Mouse (Mus musculus): ENCODE data around the gene Cnnm2.

Gene Cnnm2

DNA sequence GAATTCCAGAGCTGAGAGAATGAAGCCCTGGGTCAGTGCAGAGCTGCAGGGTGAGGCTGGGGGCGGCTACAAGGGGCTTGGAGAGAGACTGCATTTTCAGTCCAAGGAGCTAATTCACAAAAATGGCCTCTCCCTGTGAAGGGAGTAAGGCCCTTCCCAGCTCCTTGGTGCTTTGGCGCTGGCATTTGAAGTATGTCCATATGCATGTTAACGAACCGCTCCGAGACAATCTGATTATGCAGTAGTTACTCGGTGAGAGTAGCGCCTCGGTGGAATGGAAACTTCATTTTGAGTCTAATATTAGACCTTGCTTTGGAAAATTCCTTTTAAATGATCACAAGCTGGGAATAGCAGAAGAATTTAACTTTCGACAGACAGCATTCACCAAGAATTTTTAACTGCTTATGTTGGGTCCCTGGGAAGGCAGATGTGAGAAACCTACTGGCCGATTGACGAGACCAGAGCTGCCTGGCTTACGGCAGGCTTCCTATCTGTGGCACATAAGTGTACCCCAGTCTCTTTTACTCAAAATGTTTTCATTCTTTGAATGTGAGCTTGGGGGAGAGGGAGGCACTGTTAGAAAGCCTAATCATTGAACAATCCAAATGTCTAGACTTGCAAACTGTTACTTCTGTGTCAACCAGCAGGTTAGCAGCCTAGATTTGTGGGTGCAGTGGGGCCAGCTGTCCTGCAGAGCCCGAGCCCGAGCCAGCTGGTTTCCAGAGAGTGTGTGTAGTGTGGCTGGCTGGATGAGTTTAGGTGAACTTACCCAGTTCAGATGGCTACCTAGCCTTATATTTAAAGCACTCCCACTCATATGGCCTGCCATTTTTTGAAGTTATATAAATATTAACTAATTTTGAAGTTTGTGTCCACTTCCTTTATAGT is 87.2 kb downstream of the Cnnm2 start:
- peak; percentile 43 for DNase-seq

DNA sequence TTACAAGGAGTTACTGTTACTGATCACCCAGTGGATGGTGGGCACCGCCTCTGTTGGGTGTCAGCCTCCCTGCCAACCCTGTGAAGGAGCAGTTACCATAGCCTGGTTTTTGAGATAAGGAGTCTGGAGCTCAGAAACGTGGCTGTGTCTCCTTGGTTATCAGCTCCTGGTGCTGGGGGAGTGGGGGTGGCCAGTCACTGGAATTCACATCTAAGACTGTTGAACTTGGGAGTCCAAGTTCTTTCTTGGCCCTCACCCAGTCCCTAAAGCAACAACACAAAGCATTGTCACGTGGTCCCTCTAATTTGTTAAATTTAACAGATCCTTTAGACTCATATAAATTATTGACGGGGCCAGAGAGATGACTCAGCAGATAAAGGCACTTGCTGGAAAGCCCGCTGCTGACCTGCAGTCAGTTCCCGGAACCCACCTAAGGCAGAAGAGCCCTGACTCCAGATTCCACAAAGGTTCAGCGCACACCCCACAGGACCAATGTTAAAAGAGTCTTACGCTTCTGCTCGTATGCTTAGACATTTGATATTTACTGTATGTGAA is 88.1 kb downstream of the Cnnm2 start:
- peak; percentile 56 for DNase-seq

DNA sequence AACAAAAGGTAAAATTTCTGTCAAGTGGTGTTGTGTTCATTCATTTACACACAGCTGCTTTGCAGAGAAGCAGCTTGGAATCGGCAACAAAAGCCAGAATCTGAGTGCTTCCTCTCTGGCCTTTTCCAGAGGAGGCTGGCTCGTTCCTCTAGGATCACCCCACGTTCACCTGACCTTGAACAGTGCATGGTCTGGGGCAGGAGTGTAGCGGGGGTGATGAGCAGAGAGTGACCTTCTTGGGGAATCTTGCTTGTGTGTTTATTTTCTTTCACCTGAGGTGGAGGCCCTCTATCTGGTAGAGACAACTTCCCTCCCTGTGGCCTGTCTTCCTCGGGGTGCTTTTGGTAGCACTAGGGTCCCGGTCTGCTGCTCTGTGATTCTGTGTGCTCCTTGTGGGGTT is 94.8 kb downstream of the Cnnm2 start:
- DNase-seq = no peak

DNA sequence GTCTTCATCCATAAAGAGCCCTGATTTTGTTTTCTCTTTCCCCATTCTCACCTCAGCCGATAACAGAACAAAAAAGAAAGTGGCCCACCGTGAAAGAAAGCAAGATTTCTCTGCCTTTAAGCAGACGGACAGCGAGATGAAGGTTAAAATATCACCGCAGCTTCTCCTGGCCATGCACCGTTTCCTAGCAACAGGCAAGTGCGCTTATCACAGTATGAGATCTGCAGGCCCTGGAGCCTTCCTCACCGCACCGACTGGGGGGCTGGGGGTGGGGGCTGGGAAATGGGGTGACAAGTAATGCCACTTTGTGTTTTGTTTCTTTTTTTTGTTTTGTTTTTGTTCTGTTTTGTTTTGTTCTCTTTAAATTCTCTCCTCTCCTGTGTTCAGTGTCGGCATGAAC is 95.4 kb downstream of the Cnnm2 start:
- DNase-seq = no peak

DNA sequence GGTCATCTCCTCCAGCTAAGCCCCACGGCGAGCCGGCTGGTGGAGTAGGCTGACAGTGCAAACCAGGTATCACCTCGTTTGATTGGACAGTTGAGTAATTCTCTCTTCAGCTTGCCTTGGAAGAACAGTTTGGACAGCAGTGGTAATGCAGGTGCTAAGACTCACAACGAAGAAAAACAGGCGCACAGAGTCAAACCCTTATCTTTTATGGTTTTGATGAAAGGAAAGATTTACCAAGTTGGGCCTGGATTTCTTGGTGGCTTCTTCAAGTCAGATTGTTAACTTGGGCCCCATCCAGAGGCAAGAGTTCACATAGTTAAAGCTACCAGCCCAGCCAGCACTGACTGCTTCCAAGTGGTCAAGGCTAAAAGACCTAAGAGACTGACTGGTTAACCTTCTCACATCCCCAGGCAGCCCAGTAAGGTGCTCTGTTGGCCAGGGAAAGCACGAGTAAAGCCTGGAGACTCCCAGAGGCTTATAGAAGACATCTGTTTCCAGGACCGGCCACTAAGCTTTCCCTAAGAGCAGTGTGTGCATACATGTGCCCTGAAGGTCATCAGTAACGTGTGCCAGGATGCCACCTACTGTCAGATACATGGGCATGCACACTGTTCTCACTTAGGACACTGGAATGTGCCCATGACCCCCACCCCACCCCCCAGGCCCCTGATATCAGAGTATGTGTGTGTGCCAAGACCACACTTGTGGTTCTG is 96.0 kb downstream of the Cnnm2 start:
- DNase-seq = peak; percentile 41

DNA sequence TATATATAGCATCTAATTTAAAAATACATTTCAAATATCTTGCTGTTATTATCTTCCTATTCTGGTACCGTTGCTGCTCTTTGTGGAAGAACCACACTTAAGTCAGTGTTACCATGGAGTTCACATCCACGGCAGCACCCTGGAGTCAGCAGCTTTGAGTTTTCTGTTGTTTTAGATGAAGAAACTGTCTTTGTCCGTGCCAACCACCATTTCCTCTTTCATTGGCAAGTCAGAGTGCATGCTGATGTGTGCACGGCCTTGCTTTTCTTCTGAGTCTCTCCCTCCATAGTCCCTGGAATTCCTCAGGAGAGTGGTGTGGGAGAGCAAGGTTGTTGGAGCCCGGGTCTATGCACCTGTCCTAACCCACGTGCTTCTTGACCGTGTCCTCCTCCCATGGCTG is 96.8 kb downstream of the Cnnm2 start:
- DNase-seq = no peak

DNA sequence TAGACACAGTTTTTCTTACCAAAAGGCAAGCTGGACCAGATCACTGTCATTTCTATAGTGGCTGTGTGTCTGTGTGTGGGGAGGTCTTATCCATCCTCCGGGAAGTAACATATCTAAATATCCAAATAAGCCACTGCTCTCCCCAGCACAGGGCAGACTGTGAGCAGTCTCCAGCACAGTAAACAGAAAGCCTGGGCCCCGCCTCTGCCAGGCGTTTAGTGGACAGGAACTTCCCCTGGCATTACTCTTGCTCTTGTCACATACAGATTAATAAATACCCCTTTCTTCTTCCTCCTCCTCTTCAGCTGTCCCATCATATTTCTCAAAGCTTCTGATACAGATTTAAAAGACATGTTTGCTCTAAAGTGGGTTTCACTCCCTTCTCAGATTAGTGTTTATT is 101.2 kb downstream of the Cnnm2 start:
- DNase-seq = no peak

DNA sequence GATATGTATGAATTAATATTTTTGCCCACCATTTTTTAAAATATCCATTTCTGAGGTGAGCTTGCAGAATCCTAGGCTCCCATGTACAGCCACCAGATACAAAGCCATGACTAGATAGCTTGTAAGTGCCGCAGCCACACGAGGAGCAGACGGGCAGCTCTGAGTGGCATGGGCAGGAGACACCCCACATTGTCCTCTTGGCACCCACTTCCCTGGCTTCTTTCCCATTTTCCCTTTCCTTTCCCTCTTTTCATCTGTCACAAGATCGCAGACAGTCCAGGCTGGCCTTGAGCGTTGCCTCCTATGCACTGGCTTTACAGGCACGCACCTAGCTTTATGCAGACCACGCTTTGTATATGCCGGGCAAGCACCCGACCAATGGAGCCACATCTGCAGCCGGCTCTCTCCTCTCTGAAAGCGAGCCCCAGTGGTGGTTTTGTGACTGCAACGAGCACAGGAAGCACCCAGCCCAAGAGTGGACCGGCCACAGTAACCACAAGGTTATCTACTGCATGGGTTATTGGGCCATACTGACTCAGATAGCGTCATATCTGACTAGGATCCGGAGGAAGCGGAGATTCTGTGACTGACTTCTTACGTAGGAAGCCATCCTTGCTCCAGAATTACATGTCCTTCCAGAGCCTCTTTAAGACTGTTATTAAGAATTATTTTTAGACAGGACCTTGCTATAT is 102.0 kb downstream of the Cnnm2 start:
- DNase-seq = no peak

DNA sequence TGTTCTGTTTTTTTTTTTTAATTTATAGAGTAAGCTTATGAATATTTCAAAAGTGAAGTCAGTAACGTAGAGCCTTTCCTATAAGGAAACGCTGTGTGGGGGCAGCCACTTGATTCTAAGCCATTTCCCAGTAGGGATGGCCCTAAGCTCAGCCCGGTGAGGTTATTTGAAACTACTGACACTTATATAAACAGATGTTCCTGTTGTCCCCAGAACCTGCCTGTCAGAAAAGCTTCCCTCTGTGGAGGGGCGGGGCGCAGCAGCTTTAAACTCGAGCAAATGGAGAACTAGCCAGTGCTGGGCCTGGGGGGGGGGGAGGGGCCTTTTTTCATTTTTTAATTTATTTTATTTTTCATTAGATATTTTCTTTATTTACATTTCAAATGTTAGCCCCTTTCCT is 102.7 kb downstream of the Cnnm2 start:
- DNase-seq = no peak

DNA sequence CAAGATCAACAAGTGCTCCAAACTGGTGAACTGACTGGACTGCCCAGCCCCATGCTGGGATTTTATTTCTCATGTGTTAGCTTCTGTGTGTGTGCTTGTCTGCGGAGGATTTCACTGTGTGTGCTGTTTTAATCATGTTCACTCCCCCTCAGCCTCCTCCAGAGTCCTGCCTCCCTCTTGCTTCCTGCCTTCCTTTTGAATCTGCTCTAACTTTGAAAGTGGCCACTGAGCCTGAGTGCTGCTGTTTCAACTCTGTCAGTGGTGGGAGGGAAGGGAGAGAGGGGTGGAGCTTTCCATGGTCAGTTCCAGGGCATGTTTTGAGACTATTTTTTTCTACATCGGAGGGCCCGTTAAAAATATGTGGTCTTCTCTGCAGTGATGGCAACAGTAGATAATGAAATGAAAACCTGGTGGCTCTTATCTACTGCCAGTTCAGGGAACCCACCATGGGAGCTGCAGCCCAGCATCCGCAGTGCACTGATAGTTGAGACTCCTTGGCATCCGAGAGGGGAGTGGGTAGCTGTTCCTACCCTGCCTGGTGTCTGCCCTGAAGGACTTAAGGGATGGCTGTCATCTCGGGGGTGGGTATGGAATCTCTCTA is 103.4 kb downstream of the Cnnm2 start:
- no peak for DNase-seq

DNA sequence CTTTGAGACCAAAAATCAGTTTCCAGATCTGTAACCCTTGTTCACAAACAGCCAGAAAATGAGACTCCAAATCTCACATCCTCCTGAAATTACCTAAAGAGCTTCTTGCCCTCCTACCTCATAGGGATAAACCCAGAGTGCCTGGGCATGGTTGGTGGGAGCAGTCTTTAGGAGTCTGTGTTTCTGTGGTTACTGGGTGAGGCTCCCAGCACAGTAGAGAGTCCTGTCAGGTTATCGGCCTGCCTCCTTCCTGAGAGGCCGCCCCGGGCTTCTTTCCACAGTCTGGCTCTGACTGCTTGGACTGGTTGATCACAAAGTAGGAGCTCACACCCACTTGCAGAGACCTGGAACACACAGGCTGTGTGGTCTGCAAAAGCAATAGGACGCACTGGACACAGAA is 104.0 kb downstream of the Cnnm2 start:
- DNase-seq = no peak

DNA sequence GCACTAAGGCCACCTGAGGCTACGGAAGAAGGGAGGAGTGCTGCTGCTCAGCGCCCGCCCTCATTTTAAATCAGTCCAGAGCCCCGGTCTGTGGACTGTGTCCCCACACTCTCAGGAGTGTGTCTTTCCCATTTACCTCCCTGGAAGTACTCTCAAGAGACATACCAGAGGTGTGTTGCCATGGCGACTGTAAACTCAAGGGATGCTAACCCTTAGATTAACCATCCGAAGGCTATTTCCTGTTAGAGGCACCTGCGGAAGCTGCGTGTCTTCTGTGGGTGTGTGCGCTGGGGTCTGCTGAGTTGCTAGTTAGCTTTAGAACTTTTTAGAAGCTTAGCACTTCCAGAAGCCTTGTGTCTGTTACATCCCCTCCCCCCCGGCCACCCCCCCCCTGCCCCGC is 107.7 kb downstream of the Cnnm2 start:
- DNase-seq = no peak

DNA sequence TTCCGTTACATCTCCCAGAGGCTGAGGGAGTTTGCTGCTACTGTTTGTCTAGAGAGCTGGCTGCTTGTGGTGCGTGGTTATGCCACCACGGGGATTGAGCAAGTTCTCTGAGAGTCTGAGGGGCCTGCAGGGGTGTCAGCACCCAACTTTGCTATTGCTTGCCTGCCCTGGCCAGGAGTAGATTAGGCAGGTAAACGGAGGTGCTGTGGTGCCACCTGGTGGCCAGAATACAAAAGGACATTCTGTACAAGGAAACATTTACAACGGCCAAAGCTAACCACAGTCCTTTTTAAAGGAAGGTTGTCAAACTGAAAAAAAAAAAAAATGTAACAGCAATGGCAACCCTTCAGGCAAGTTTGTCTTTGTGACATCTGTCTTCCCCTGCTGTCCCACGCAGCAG is 108.1 kb downstream of the Cnnm2 start:
- peak; percentile 87 for DNase-seq

DNA sequence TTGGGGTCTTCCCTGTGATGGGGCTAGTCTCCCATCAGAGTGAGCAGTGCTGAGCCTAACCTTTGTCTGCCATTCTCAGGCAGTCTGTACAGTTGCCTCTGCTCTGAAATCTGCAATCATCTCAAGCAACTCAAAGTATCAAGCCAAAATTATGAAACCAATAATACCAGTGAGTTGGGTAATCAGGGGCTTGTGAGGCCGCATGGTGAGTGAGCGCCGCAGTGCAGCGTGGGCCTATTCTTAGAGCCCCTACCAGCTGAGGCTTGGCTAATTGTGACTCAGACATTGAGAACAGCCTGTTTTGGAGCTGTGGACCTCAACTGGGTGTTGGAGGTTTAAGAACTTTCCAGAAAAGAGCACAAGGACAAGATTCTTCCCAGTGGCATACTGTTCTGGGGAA is 109.7 kb downstream of the Cnnm2 start:
- no peak for DNase-seq

DNA sequence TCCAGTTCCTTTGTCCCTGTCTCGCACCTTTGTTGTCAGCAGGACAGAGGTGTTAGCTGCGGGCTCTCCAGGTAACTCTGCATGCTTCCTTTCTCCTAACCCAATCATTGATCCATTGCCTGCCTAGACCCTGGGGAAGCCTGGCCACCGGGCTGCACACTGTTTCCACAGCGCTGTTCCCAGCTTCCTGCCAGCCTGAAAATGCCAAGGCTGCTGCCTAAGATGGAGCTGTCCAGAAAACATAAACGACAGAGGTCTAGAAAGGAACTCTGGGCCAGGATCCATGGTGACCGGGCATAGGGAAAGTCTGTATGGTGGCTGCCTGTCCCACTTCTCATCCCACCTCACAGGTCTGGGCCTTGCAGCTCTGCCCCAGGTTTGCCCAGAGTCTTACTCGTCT is 110.3 kb downstream of the Cnnm2 start:
- DNase-seq = no peak

DNA sequence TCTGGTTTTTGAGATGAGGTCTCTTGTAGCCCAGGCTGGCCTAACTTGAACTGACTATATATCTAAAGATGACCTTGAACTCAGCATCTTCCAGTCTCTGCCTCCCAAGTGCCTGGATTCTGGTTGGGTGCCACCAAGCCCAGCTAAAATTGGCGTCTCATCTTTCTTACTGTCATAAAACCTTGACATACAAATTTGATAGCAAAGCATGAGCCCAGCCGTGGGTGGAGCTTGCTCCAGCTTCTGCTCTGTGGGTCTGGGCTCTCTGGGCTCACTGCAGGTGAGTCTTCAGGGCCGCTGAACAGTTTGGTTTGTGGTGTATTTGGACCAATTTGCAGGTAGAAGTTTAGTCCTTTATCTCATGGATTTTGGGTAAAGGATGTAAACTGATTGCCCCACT is 112.5 kb downstream of the Cnnm2 start:
- DNase-seq = no peak

DNA sequence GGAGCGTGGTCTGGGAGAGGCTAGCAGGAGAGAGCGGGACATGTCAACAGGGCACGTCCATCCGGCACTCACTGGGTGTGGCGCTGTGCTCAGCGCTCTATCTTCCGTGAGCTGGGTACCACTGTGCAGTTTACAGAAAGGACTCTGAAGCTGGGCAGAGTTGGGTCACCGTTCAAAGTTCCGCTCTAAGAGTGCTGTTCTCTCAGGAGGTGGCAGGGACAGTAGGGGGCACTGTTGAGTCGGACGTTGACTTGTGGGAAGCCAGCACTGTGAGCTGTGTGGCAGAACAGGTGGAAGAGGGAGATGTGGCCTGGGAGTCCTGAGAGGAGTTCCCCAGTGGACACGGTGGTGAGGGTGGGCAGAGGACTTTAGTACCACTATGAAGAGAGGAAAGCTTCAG is 114.4 kb downstream of the Cnnm2 start:
- DNase-seq = peak; percentile 87

DNA sequence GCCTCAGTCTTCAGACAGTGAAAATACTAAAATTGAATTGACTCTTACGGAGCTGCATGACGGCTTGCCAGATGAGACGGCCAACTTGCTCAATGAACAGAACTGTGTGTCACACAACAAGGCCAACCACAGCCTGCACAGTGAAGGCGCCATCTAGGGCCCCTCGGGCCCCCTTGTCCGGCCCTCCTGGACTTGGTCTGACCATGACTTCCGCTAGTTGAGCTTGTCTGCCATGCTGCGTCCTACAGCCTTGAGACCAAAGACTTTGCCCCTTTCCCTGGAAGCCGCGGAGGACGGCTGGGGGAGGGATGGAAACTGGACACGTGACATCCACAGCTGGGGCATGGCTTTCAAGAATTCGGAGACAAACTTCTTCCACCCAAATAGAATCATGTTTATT is 116.5 kb downstream of the Cnnm2 start:
- DNase-seq = peak; percentile 67

DNA sequence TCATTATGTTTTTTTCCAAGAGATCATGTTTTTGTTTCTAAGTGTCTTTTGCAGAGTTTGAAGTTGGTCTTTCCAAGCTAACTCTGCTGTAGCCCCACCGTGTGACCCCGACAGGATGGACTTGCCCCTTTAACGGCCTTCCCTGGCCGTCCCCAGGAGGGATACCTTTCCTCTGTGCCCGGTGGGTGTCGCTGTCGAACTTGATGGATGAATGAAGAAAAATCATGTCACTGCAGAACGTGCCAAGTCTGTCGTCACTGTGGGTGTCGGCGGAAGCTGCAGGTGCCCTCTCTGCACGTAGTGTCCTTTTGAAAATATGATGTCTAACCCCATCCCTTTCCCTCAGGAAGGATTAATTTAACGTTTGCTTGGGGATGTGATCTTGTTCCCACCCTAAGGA is 117.0 kb downstream of the Cnnm2 start:
- DNase-seq = peak; percentile 77

DNA sequence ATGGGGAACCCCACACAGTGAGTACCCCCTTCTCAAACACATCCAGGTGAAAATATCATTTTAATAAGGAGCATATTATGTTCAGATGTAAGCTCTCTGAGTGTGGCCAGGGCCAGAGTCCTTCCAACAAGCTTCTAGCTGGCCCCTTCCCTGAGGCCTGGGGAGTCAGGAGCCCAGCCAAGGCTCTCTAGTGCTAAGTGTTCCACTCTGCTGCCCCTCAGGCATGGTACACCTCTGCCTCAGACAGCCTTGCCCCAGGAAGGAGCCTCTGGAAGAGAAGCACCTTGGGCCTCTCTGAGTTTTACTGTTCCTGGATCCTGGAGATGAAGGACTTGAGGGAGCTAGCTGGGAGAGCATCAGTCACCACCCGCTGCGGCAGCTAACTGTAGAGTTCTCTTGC is 118.5 kb downstream of the Cnnm2 start:
- peak; percentile 55 for DNase-seq

DNA sequence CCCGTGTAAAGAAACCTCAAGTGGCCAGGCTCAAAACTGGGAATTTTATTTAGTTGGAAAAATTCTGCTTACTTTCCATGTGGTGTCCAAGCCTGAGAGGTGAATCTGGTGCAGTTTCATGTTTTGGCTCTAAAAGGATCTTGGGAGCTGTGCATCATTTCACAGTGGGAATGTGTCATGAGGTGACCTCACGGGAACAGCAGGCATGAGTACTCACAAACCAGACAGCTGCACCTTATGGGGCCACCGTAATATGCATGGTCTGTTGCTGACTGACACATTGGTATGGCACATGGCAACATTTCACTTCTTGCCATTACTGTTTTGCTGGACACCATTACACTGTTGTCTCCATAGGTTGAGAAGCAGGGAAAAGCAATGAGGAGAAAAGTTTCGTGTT is 124.0 kb downstream of the Cnnm2 start:
- DNase-seq = no peak

DNA sequence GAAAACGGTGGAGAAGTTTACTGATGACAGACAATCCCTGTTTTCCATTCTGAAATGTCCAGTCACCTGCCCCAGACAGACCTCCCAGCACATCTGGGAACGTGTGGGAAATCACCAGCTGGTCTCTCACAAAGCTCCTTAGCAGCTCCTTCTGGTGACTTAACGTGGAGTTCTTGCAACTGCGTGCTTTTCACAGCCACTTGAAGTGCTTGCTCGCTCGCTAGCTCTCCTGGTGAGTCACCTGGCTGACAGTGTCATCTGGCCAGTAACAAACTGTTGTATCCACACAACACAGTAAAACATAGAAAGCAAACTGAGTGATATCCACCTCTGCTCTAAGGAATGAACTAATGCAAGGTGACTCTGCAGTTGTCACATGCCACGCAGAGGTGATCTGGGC is 125.4 kb downstream of the Cnnm2 start:
- no peak for DNase-seq

Measured in kidney, adult 18-20 months (tissue).